Mouse (Mus musculus) liver, embryonic 11.5 days (tissue): Measurements from ENCODE around the gene Spdye4a. TPM values are rescaled to one million over a fixed set of nuclear protein-coding genes. Genes with fewer than 3 reads are reported as not detected.

Source experiments
- ATAC-seq: fragments of 200-750 bp; cut with Nextera tagmentation; replicated peaks from 2 replicates; pipeline ENCODE4 v1.8.0; 2017; ENCODE audit warnings: moderate number of reproducible peaks, mild to moderate bottlenecking, moderate TSS enrichment, moderate library complexity; ENCODE audit not compliant: low FRiP score
- DNase-seq: peaks from one replicate; pipeline ENCODE4 v3.0.0-alpha.2; 2017; ENCODE audit warnings: low spot score
- H3K27ac ChIP-seq: fragments of 300-500 bp; sonication (generic); 2 replicates; pipeline ENCODE4 v1.5.1; 2014; ENCODE audit warnings: mild to moderate bottlenecking, low read depth, low read length, control low read depth
- H3K27me3 ChIP-seq: fragments of 300-500 bp; sonication (generic); replicated peaks from 2 replicates; pipeline ENCODE4 v1.6.1; 2014; ENCODE audit warnings: low read length, mixed read lengths; ENCODE audit not compliant: control insufficient read depth, insufficient read depth
- H3K36me3 ChIP-seq: fragments of 300-500 bp; sonication (generic); 2 replicates; pipeline ENCODE4 v1.6.1; 2014; ENCODE audit warnings: mild to moderate bottlenecking, low read length, moderate library complexity, mixed read lengths; ENCODE audit not compliant: control insufficient read depth, insufficient read depth
- H3K4me1 ChIP-seq: fragments of 300-500 bp; sonication (generic); replicated peaks from 2 replicates; pipeline ENCODE4 v1.6.1; 2014; ENCODE audit warnings: low read length, mixed read lengths; ENCODE audit not compliant: control insufficient read depth, insufficient read depth
- H3K4me2 ChIP-seq: fragments of 300-500 bp; sonication (generic); 2 replicates; pipeline ENCODE4 v1.6.1; 2014; ENCODE audit warnings: mild to moderate bottlenecking, control low read depth, moderate library complexity
- H3K4me3 ChIP-seq: fragments of 300-500 bp; sonication (generic); 2 replicates; pipeline ENCODE4 v1.5.1; 2014; ENCODE audit warnings: low read depth, low read length, control low read depth
- H3K9ac ChIP-seq: fragments of 300-500 bp; sonication (generic); 2 replicates; pipeline ENCODE4 v1.6.1; 2014; ENCODE audit warnings: low read depth, low read length, control low read depth
- H3K9me3 ChIP-seq: fragments of 300-500 bp; sonication (generic); 2 replicates; pipeline ENCODE4 v1.6.1; 2016; ENCODE audit warnings: low read length, inconsistent platforms, mixed read lengths; ENCODE audit not compliant: control insufficient read depth
- WGBS: fragments of 180-500 bp; shearing (Covaris S2); extraction: QIAGEN DNeasy Blood & Tissue Kit; methylation state at CpG from one replicate; pipeline ENCODE4 v1.1.7; 2014; 5-methylcytosine and 5-hydroxymethylcytosine counted together
- polyA plus RNA-seq: library from polyadenylated mRNA; unstranded; fragments of >200 nt; fragmentation: Nextera tagmentation; extraction: Ambion mirVana; gene quantifications from 2 replicates; pipeline ENCODE4 v1.2.1, GENCODE M21; 2014

Spdye4a gene
- not detected in 2 replicates for polyA plus RNA-seq

DNA sequence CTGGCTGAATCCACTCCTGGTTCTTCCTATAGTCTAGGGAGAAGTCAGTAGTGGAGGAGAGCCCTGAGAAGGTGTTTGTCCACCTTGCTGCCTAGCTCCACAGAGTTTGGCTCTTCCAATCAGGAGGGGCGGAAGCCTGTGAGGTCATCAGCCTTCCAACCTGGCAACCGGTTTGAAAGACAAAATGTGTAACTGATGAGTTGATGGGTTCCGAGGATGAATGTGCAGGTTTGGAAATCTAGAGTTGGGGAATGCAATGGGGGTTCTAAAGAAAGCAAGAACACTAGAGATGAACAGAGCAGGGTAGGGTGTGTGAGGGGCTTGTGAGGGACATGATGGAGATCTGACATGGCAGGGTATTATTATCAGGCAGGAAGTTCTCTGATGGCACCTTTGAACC lies at the start of gene Spdye4a:
Gene Spdye4a, minus strand, starts transcription at position 101 of the 400 bp plus-strand sequence.
- DNase-seq (no peak), ATAC-seq (no peak)
- H3K4me3 ChIP-seq = no peak within 1 kb of the TSS
- WGBS = 77% methylated on average over 3 of the region's 3 CpGs
- no peaks in the 10 kb centered on the region for H3K4me1 ChIP-seq
- H3K27me3 ChIP-seq = no peaks in the 10 kb centered on the region
- no peaks in the 10 kb centered on the region for H3K36me3 ChIP-seq
- no peak within 1 kb of the TSS for H3K27ac ChIP-seq
- H3K9ac ChIP-seq = no peak within 1 kb of the TSS
- H3K9me3 ChIP-seq = no peaks in the 10 kb centered on the region
- H3K4me2 ChIP-seq = no peak within 1 kb of the TSS

DNA sequence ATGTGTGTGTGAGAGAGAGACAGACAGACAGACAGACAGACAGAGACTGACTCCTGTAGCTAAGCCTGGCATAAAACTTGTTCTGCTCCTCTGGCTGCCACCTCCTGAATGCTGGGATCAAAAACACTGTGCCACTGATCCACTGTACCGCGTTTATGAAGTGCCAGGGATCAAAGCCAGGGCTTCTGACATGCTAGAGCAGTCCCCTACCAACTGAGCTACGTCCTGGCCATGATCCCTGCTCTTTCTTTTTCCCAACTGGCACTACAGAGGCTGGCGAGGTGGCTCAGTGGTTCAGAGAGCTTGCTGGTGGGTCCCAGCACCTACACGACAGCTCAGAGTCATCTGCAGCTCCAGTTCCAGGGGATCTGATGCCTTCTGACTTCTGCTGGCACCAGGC lies 49.1 kb upstream of the Spdye4a start:
- no peaks in the 10 kb centered on the region for H3K4me1 ChIP-seq
- DNase-seq (no peak), ATAC-seq (no peak)
- no peaks in the 10 kb centered on the region for H3K36me3 ChIP-seq
- no peaks in the 10 kb centered on the region for H3K9me3 ChIP-seq
- 42% methylated on average over 5 of the region's 5 CpGs for WGBS
- no peak overlapping the region for H3K9ac ChIP-seq
- no peak overlapping the region for H3K4me3 ChIP-seq
- H3K4me2 ChIP-seq = no peak overlapping the region
- H3K27ac ChIP-seq = no peak overlapping the region
- H3K27me3 ChIP-seq = peaks cover 26% of the 10 kb centered on the region

- Histone ChIP-seq H3K4me2 (no peak overlapping the region), H3K27ac (no peak overlapping the region), H3K9ac (no peak overlapping the region), H3K4me1 (peaks cover 8% of the 10 kb centered on the region), H3K9me3 (no peaks in the 10 kb centered on the region), H3K36me3 (no peaks in the 10 kb centered on the region), H3K4me3 (no peak overlapping the region), H3K27me3 (peaks cover 19% of the 10 kb centered on the region)
- no peak for ATAC-seq
- WGBS = 86% methylated on average over 16 of the region's 16 CpGs
- no peak for DNase-seq
These were observed 46.0 kb upstream of the Spdye4a start for GRCm38 (mm10) chr5:143272540-143273330.

DNA sequence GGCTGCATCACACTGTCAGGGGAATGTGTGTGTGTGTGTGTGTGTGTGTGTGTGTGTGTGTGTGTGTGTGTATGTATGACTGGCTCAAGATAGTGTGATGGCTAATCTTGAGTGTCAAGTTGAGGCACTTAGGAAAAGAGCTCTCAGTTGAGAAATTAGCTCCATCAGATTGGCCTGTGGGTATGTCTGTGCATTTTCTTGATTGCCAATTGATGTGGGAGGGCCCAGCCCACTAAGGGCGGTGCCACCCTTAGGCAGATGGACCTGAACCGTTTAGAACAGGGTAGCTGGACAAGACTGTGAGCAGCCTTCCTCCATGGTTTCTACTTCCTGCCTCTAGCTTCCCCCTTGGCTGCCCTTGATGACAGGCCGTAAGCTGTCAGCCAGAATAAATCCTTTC lies 45.4 kb upstream of the Spdye4a start:
- Histone ChIP-seq H3K9ac (no peak overlapping the region), H3K4me1 (peaks cover 8% of the 10 kb centered on the region), H3K4me3 (no peak overlapping the region), H3K4me2 (no peak overlapping the region), H3K9me3 (no peaks in the 10 kb centered on the region), H3K36me3 (no peaks in the 10 kb centered on the region), H3K27me3 (peaks cover 19% of the 10 kb centered on the region), H3K27ac (no peak overlapping the region)
- ATAC-seq (no peak), DNase-seq (no peak)
- 55% methylated on average over 3 of the region's 3 CpGs for WGBS

DNA sequence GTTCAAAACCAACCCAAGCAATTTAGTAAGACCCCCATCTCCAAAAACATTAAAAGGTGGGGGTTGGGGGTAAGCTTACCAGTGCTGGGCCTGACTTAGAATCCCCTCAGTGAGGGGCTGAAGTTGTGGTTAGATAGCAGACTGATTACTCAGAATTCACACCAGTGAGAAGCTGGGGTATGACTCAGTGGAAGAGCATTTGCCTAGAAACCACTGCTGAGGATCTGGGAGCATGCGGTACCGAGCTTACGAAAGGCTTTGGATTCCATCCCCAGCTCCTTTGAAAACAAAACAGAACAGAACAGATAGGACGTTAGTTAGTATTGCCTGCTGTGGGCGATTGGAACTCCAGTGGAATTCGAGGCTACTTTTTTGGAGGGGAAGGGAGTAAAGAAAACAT lies 45.0 kb upstream of the Spdye4a start:
- no peak overlapping the region for H3K4me2 ChIP-seq
- H3K27me3 ChIP-seq = peaks cover 16% of the 10 kb centered on the region
- no peak overlapping the region for H3K9ac ChIP-seq
- peaks cover 8% of the 10 kb centered on the region for H3K4me1 ChIP-seq
- no peaks in the 10 kb centered on the region for H3K36me3 ChIP-seq
- 60% methylated on average over 6 of the region's 6 CpGs for WGBS
- no peak overlapping the region for H3K4me3 ChIP-seq
- H3K27ac ChIP-seq = no peak overlapping the region
- DNase-seq (no peak), ATAC-seq (no peak)
- H3K9me3 ChIP-seq = no peaks in the 10 kb centered on the region

DNA sequence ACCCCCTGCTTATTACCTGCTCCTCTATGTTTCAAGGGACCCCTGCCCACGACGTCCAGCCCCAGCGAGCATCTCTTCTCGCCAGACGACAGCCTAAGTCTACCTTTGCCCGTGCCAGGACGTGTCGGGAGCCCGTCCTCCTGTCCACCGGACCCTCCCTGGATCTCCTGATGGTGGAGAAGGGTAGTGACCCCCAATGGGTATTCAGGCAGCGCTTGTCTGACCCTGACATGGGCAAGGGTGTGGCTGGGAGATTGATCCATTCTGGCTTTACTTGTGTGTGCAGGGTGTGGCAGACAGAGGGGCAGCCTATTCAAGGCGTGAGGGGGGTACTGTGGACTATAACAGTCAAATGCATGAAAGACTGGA lies 43.4 kb upstream of the Spdye4a start:
- ATAC-seq = peak; percentile 30; the same call in 1 of the 2 replicates
- no peak overlapping the region for H3K27ac ChIP-seq

GRCm38 (mm10) chr5:143269363-143270150 lies 42.9 kb upstream of the Spdye4a start, which contains the start of gene Zfp316:
Zfp316 (minus strand) TSS chr5:143270022.
- no peak within 1 kb of the TSS for H3K27ac ChIP-seq
- peak within 1 kb of the TSS; percentile 79 for H3K9ac ChIP-seq
- H3K27me3 ChIP-seq = peaks cover 9% of the 10 kb centered on the region
- peaks cover 8% of the 10 kb centered on the region for H3K4me1 ChIP-seq
- DNase-seq (peak; percentile 60), ATAC-seq (peak; percentile 70)
- H3K4me3 ChIP-seq = peak within 1 kb of the TSS; percentile 85
- no peaks in the 10 kb centered on the region for H3K36me3 ChIP-seq
- H3K9me3 ChIP-seq = no peaks in the 10 kb centered on the region
- WGBS = under 1% methylated on average over 78 of the region's 79 CpGs
- peak within 1 kb of the TSS; percentile 89 for H3K4me2 ChIP-seq

More for the DNA sequence above, 43.4 kb upstream of the Spdye4a start:
- Histone ChIP-seq H3K36me3 (no peaks in the 10 kb centered on the region), H3K4me1 (peaks cover 8% of the 10 kb centered on the region), H3K9ac (peak overlapping the region; percentile 79), H3K4me3 (peak overlapping the region; percentile 85), H3K4me2 (peak overlapping the region; percentile 89), H3K9me3 (no peaks in the 10 kb centered on the region), H3K27me3 (peaks cover 12% of the 10 kb centered on the region)
- no peak for DNase-seq
- 9% methylated on average over 12 of the region's 12 CpGs for WGBS

GRCm38 (mm10) chr5:143268985-143269362 lies 42.3 kb upstream of the Spdye4a start:
- H3K27ac ChIP-seq = no peak overlapping the region
- H3K27me3 ChIP-seq = peaks cover 7% of the 10 kb centered on the region; the same call in 1 of the 2 replicates
- H3K9me3 ChIP-seq = no peaks in the 10 kb centered on the region
- peak overlapping the region; percentile 79; the same call in 1 of the 2 replicates for H3K9ac ChIP-seq
- peaks cover 8% of the 10 kb centered on the region for H3K4me1 ChIP-seq
- H3K4me3 ChIP-seq = peak overlapping the region; percentile 85
- ATAC-seq (no peak), DNase-seq (no peak)
- peak overlapping the region; percentile 89 for H3K4me2 ChIP-seq
- 31% methylated on average over 8 of the region's 8 CpGs for WGBS
- H3K36me3 ChIP-seq = no peaks in the 10 kb centered on the region
